Mouse (Mus musculus) hindbrain, embryonic 13.5 days (tissue): ENCODE measurements around the gene Ocel1. TPM values are rescaled to one million over a fixed set of nuclear protein-coding genes. Genes with fewer than 3 reads are reported as not detected.

Experiments
- ATAC-seq: fragments of 200-750 bp; cut with Nextera tagmentation; 2 replicates; pipeline ENCODE4 v1.8.0; 2017; ENCODE audit warnings: moderate TSS enrichment; ENCODE audit not compliant: low FRiP score
- H3K27ac ChIP-seq: fragments of 300-500 bp; sonication (generic); 2 replicates; pipeline ENCODE4 v1.5.1; 2015; ENCODE audit warnings: inconsistent platforms, mild to moderate bottlenecking, moderate library complexity
- H3K27me3 ChIP-seq: fragments of 300-500 bp; sonication (generic); 2 replicates; pipeline ENCODE4 v1.6.1; 2015; ENCODE audit warnings: mild to moderate bottlenecking, inconsistent platforms
- H3K36me3 ChIP-seq: fragments of 300-500 bp; sonication (generic); 2 replicates; pipeline ENCODE4 v1.6.1; 2015; ENCODE audit warnings: mild to moderate bottlenecking, inconsistent platforms
- H3K4me1 ChIP-seq: fragments of 300-500 bp; sonication (generic); replicated peaks from 2 replicates; pipeline ENCODE4 v1.6.1; 2015; ENCODE audit warnings: inconsistent platforms
- H3K4me2 ChIP-seq: fragments of 300-500 bp; sonication (generic); 2 replicates; pipeline ENCODE4 v1.6.1; 2015; ENCODE audit warnings: inconsistent platforms, mild to moderate bottlenecking, moderate library complexity
- H3K4me3 ChIP-seq: fragments of 300-500 bp; sonication (generic); 2 replicates; pipeline ENCODE4 v1.5.1; 2015; ENCODE audit warnings: mild to moderate bottlenecking, inconsistent platforms
- H3K9ac ChIP-seq: fragments of 300-500 bp; sonication (generic); 2 replicates; pipeline ENCODE4 v1.6.1; 2015; ENCODE audit warnings: mild to moderate bottlenecking, inconsistent platforms
- H3K9me3 ChIP-seq: fragments of 300-500 bp; sonication (generic); 2 replicates; pipeline ENCODE4 v1.6.1; 2016; ENCODE audit warnings: inconsistent platforms
- WGBS: fragments of 180-500 bp; shearing (Covaris S2); methylation state at CpG from one replicate; pipeline ENCODE4 v1.1.7; 2015; 5-methylcytosine and 5-hydroxymethylcytosine counted together
- polyA plus RNA-seq: library from polyadenylated mRNA; unstranded; fragments of >200 nt; fragmentation: Nextera tagmentation; extraction: Ambion mirVana; gene quantifications from 2 replicates; pipeline ENCODE4 v1.2.1, GENCODE M21; 2015

Ocel1 gene
- polyA plus RNA-seq, 1 experiment from 2014 or later, result 6.2 TPM

DNA sequence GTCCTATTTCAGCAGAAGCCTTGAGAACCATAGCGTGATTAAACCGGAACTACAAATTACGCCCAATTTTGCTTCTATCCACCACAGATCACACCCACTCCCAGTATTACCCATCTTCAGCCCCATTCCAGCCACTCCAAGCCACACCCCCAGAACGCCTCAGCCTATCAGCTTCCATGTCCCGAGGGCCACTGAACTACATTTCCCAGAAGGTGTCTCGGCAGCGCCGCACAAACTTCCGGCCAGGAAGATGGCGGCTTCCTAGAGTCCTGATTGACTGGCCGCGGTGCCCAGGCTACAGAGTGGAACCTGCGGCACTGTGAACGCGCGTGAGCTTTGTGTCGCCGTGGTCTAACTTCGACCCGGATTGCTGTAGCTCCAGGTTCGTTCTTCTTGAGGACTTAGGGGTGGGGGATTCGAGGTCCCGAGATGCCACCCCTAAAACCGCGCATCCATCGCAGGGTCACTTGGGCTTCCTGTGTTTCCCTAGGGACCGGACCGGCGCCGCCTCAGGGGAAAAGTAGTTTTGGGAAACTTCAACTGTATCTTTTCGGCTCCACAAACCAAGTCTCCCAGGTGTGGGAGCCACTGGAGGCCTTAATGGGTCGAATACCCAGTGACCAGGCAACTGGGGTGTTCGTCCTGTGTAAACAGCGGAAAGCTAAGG lies 25.7 kb downstream of the Ocel1 start, which contains the start of gene Babam1:
Gene Babam1 (plus strand): TSS at position 223 of the 667 bp plus-strand sequence.
- H3K27ac ChIP-seq, result peak within 1 kb of the TSS; percentile 76
- H3K4me3 ChIP-seq, result peak within 1 kb of the TSS; percentile 74
- ATAC-seq, result peak; percentile 97
- peak within 1 kb of the TSS; percentile 84 for H3K9ac ChIP-seq
- peak within 1 kb of the TSS; percentile 79 for H3K4me2 ChIP-seq
- H3K36me3 ChIP-seq, result peaks cover 25% of the 10 kb centered on the region
- WGBS, result 1% methylated on average over 34 of the region's 34 CpGs
- no peaks in the 10 kb centered on the region for H3K27me3 ChIP-seq
- no peaks in the 10 kb centered on the region for H3K9me3 ChIP-seq
- H3K4me1 ChIP-seq, result peaks cover 12% of the 10 kb centered on the region

DNA sequence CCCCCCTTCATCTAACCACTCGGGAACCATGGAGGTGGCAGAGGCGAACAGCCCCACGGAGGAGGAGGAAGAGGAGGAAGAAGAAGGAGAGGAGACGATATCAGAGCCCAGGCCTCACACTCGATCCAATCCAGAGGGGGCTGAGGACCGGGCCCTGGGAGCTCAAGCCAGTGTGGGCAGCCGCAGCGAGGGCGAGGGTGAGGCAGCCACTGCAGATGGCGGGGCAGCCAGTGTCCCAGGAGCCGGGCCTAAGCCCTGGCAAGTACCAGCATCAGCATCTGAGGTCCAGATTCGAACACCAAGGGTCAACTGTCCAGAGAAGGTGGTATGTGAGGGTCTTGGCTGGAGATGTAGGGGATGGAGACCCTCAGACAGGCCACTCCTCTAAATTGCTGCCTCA lies 26.6 kb downstream of the Ocel1 start:
- ATAC-seq, result no peak
- 84% methylated on average over 12 of the region's 12 CpGs for WGBS
- peaks cover 12% of the 10 kb centered on the region for H3K4me1 ChIP-seq
- H3K27me3 ChIP-seq, result no peaks in the 10 kb centered on the region
- H3K4me2 ChIP-seq, result peak overlapping the region; percentile 79
- no peaks in the 10 kb centered on the region for H3K9me3 ChIP-seq
- no peak overlapping the region for H3K27ac ChIP-seq
- peak overlapping the region; percentile 74 for H3K4me3 ChIP-seq
- H3K9ac ChIP-seq, result peak overlapping the region; percentile 84; the same call in 1 of the 2 replicates
- H3K36me3 ChIP-seq, result peaks cover 25% of the 10 kb centered on the region

DNA sequence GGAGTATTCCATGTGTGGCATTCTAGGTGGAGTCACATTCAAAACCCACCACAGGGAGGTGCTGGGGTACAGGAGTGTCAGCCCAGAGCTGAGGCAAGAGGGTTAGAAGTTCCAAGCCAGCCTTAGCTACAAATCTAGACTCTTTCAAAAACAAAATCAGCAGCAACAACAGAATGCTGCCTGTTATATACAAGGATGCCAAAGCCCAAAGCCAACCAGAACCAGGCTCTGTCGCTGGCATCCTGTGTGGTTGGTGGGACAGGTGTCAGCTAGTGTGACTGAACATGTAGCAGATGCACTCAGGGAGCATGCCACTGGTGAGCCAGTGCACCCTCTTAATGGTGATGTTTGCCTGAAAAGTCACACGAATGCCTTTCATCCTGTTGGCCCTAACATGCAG lies 29.7 kb downstream of the Ocel1 start:
- H3K4me3 ChIP-seq, result no peak overlapping the region
- H3K9me3 ChIP-seq, result no peaks in the 10 kb centered on the region
- no peaks in the 10 kb centered on the region for H3K27me3 ChIP-seq
- H3K36me3 ChIP-seq, result peaks cover 35% of the 10 kb centered on the region
- H3K4me1 ChIP-seq, result peaks cover 18% of the 10 kb centered on the region
- no peak overlapping the region for H3K27ac ChIP-seq
- WGBS, result 90% methylated on average over 2 of the region's 2 CpGs
- ATAC-seq, result no peak
- H3K9ac ChIP-seq, result no peak overlapping the region
- no peak overlapping the region for H3K4me2 ChIP-seq

DNA sequence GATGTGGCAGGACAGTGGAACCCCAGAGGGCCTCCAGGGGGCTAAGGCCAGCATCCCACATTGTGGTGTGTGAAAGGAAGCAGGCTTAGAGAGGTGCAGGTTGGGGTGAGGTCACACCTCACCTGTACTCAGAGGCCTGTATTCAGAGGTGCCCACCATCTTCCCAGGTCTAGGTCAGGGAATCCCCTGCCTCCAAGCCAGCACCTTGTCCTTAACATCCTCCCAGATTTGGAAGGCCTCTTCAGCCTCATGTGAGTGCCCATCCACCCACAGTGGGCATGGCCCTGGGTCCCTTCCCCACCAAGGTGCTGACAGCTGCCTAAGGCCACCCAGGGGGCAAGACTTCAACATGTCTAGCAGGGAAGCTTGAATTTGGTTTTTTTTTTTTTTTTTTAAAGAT lies 30.4 kb downstream of the Ocel1 start:
- Histone ChIP-seq H3K9ac (no peak overlapping the region), H3K4me1 (peaks cover 21% of the 10 kb centered on the region), H3K4me2 (no peak overlapping the region), H3K9me3 (no peaks in the 10 kb centered on the region), H3K27me3 (no peaks in the 10 kb centered on the region), H3K4me3 (no peak overlapping the region), H3K27ac (no peak overlapping the region), H3K36me3 (peaks cover 35% of the 10 kb centered on the region)
- no peak for ATAC-seq

DNA sequence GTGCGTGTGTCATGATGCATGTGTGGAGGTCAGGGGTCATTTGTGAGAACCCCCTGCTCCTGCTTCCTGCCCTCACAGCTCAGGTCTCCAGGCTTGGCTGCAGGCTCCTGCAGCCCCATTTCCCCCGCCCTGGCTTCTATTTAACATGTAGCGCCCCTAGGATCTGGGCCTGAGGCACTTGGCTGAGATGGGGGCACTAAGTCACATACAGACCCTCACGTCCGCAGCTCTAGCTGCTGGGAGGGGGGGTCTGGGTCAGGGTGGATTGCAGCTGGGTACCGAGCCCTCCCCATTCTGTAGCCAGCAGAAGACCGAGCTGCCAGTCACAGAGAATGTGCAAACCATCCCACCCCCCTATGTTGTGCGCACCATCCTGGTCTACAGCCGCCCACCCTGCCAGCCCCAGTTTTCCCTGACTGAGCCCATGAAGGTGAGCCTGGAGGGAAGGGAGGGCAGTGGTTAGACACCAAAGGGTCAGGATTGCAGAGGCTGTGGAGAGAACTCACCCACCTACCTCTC lies 31.4 kb downstream of the Ocel1 start:
- Histone ChIP-seq H3K27ac (no peak overlapping the region), H3K4me1 (peaks cover 25% of the 10 kb centered on the region), H3K4me3 (no peak overlapping the region), H3K4me2 (no peak overlapping the region), H3K36me3 (peaks cover 35% of the 10 kb centered on the region), H3K9ac (no peak overlapping the region), H3K9me3 (no peaks in the 10 kb centered on the region), H3K27me3 (no peaks in the 10 kb centered on the region)
- no peak for ATAC-seq
- WGBS, result 82% methylated on average over 9 of the region's 9 CpGs

DNA sequence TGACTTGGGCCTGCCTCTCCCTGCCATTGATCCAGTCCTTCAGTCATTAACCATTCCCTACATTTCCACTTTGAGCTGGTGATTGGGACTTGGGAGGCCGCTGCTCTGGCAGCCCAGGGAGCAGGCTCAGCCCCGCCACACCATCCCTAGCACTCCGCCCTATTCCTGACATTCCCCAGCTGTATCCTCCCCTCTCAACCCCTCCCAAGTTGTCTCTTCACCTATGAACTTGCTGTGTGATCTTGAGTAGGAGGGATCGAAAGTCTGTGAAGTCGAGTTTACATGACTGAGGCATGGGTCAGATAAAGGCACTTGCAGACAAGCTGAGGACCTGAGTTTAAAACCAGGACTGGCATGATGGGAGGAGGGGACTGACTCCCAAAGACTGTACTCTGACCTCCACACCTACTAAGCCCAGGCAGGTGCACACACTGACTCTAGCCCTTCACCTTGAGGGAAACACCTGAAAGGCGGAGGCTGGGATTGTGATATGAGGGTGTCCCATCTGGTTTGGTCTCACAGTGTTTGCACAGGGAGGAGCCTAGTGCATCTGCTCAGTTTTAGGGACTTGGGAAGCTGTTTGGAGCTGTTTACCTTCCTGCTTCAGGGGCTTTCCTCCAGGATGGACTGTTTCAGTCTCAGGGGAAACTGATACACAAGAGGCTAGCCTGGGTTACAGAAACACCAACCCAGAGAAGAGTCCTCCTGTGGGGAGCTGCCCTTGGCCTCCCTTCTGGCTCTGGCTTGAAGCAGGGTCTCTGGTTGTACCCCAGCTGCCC lies 32.2 kb downstream of the Ocel1 start:
- peaks cover 21% of the 10 kb centered on the region for H3K4me1 ChIP-seq
- H3K27me3 ChIP-seq, result no peaks in the 10 kb centered on the region
- H3K4me3 ChIP-seq, result no peak overlapping the region
- no peak overlapping the region for H3K4me2 ChIP-seq
- H3K9ac ChIP-seq, result no peak overlapping the region
- H3K9me3 ChIP-seq, result no peaks in the 10 kb centered on the region
- WGBS, result 87% methylated on average over 6 of the region's 6 CpGs
- no peak overlapping the region for H3K27ac ChIP-seq
- no peak for ATAC-seq
- H3K36me3 ChIP-seq, result peaks cover 33% of the 10 kb centered on the region

DNA sequence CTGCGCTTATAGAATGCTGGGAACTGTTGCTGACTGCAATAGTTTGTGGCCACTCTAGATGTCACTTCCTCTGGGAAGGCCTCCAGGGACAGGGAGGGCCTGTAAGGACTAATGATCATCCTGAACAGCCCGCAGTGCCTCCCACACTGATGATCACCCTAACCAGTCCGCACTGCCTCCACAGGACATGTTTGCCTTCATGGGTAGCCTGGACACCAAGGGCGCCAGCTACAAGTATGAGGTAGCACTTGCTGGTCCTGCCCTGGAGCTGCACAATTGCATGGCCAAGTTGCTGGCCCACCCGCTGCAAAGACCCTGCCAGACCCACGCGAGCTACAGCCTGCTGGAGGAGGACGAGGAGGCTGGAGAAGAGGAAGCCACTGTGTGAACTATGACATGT lies 32.9 kb downstream of the Ocel1 start:
- Histone ChIP-seq H3K4me3 (no peak overlapping the region), H3K4me1 (peaks cover 21% of the 10 kb centered on the region), H3K9me3 (no peaks in the 10 kb centered on the region), H3K36me3 (peaks cover 26% of the 10 kb centered on the region), H3K9ac (no peak overlapping the region), H3K27me3 (no peaks in the 10 kb centered on the region), H3K27ac (no peak overlapping the region), H3K4me2 (no peak overlapping the region)
- 88% methylated on average over 8 of the region's 8 CpGs for WGBS
- no peak for ATAC-seq

DNA sequence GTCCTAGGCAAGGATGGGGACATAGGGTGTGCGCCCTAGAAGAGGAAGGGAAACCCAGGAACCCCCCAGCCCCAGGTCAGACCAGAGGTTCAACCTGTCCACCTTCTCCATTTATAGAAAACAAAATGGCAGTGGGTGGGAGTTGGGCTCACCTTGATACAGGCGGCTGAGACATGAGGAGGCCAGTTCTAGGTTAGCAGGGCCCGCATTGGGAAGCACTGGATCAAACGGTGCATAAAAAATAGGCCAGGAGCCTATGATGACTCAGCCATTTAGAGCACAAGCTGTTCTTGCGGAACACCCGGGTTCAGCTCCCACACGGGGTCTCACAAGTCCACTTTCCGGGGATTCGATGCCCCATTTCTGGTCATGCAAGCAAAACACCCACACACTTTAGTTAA lies 33.9 kb downstream of the Ocel1 start:
- Histone ChIP-seq H3K36me3 (peaks cover 18% of the 10 kb centered on the region), H3K4me3 (peak overlapping the region; percentile 47; the same call in 1 of the 2 replicates), H3K4me2 (no peak overlapping the region), H3K4me1 (peaks cover 21% of the 10 kb centered on the region), H3K27me3 (no peaks in the 10 kb centered on the region), H3K9me3 (no peaks in the 10 kb centered on the region), H3K27ac (no peak overlapping the region), H3K9ac (no peak overlapping the region)
- no peak for ATAC-seq
- 82% methylated on average over 9 of the region's 9 CpGs for WGBS

DNA sequence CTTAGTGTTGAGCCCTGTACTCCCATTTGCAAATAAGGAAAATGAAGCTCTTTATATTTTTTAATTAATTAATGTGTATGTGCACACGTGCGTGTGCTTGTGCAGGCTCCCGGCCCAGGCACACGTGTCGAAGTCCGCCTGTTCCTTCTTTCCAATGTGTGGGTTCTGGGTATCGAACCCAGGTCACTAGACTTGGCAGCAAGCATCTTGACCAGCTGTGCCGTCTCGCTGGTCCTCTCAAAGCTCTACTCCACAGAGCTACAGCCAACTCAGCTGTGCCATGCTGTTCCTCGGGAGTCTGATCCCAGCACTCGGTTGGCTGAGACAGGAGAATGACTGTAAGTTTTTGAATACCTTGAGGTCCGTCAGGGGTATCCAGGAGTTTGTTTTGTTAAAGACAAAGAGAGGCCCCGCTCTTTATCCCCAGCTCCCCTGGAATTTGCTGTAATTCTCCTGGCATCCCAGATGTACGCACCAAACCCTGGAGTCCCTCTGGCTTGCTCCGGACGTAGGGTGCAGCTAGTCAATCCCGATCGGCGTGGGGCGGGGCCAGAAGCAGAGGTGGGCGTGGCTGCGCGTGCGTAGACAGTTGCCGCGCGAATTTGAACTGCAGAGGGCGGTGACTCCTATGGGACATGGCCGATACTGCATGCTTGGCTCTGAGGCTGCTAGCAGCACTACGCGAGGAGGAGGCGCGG lies 34.5 kb downstream of the Ocel1 start, which contains the start of gene Ankle1:
Gene Ankle1 (plus strand): TSS at position 610 of the 698 bp plus-strand sequence.
- Histone ChIP-seq H3K9me3 (no peaks in the 10 kb centered on the region), H3K4me3 (peak within 1 kb of the TSS; percentile 47), H3K4me2 (peak within 1 kb of the TSS; percentile 91), H3K4me1 (peaks cover 21% of the 10 kb centered on the region), H3K9ac (peak within 1 kb of the TSS; percentile 61), H3K27ac (no peak within 1 kb of the TSS; the same call in 1 of the 2 replicates), H3K36me3 (peaks cover 15% of the 10 kb centered on the region), H3K27me3 (no peaks in the 10 kb centered on the region)
- 17% methylated on average over 33 of the region's 33 CpGs for WGBS
- ATAC-seq, result peak; percentile 86

DNA sequence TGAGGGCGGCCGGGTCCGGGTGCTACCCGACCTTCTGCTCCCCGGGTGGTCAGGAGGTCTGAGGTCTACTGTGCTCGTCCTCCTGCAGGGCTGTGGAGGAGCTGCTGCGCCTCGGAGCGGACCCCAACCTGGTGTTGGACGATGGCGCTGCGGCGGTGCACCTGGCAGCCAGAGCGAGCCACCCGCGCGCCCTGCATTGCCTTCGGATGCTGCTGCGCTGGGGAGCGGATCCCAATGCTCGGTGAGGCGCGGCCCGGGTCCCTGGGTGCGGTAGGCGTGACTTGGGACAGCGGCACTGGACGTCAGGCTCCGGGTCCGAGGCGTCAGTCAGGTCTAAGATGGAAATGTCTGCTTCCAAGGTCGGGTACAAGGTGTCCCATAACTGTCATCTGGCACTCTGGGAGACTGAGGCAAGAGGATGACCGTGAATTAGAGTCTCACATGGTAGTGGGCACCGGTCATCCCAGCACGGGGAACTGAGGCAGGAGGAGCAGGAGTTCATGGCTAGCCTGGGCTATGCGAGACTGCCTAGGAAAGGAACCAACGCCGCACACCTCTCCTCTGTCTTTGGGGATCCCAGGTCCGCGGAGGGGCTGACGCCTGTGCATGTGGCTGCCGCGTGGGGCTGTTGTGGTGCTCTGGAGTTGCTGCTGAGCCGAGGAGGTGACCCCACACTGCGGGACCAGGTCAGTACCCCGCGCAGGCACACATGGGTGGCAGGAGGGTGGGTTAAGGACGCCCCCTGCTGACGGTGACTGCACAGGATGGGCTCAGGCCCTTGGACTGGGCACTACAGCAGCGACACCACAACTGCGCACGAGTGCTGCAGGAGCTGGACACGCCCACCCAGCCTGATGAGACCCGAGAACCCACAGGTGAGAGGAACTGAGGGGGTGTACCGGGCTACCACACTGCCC lies 35.3 kb downstream of the Ocel1 start:
- Histone ChIP-seq H3K36me3 (peaks cover 10% of the 10 kb centered on the region), H3K9ac (peak overlapping the region; percentile 60; the same call in 1 of the 2 replicates), H3K9me3 (no peaks in the 10 kb centered on the region), H3K27me3 (no peaks in the 10 kb centered on the region), H3K4me1 (peaks cover 21% of the 10 kb centered on the region), H3K27ac (no peak overlapping the region; the same call in 1 of the 2 replicates), H3K4me3 (peak overlapping the region; percentile 47), H3K4me2 (peak overlapping the region; percentile 91)
- WGBS, result under 1% methylated on average over 55 of the region's 55 CpGs
- ATAC-seq, result peak; percentile 62

DNA sequence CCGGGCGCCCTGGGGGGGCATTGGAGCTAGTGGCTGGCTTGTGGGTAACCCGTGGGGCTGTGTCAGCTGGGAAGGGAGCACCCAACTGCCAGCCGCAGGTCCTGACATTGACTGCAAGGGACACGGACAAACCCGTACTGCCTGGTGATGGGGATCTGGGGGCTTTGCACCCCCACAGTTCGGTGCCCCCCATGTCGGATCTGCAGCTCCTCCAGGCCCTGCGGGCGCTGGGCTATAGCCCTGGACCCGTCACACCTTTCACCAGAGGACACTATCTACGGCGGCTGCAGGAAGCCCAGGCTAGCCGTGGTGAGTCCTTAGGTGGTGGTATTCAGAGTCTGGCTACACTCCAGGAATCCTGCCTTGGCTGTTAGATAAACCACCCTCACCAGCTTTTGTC lies 36.3 kb downstream of the Ocel1 start:
- no peak overlapping the region for H3K27ac ChIP-seq
- no peak overlapping the region for H3K4me3 ChIP-seq
- no peaks in the 10 kb centered on the region for H3K27me3 ChIP-seq
- H3K9ac ChIP-seq, result no peak overlapping the region
- ATAC-seq, result no peak
- peaks cover 21% of the 10 kb centered on the region for H3K4me1 ChIP-seq
- no peaks in the 10 kb centered on the region for H3K9me3 ChIP-seq
- no peak overlapping the region for H3K4me2 ChIP-seq
- WGBS, result 92% methylated on average over 14 of the region's 14 CpGs
- peaks cover 10% of the 10 kb centered on the region for H3K36me3 ChIP-seq
